Mouse (Mus musculus) heart, embryonic 16.5 days (tissue): ENCODE data around the gene Syt9. TPM values are rescaled to one million over a fixed set of nuclear protein-coding genes. Genes with fewer than 3 reads are reported as not detected.

Experiments used
- ATAC-seq: fragments of 200-750 bp; cut with Nextera tagmentation; replicated peaks from 2 replicates; pipeline ENCODE4 v1.8.0; 2017; ENCODE audit warnings: moderate number of reproducible peaks; ENCODE audit not compliant: insufficient read depth, low FRiP score; ENCODE audit errors: extremely low read depth
- H3K27ac ChIP-seq: fragments of 300-500 bp; sonication (generic); 2 replicates; pipeline ENCODE4 v1.5.1; 2014; ENCODE audit warnings: mild to moderate bottlenecking, low read length, control low read depth, moderate library complexity
- H3K27me3 ChIP-seq: fragments of 300-500 bp; sonication (generic); 2 replicates; pipeline ENCODE4 v1.6.1; 2014; ENCODE audit warnings: low read length, mixed read lengths; ENCODE audit not compliant: control insufficient read depth, insufficient read depth
- H3K36me3 ChIP-seq: fragments of 300-500 bp; sonication (generic); 2 replicates; pipeline ENCODE4 v1.6.1; 2014; ENCODE audit not compliant: control insufficient read depth, insufficient read depth
- H3K4me1 ChIP-seq: fragments of 300-500 bp; sonication (generic); 2 replicates; pipeline ENCODE4 v1.6.1; 2014; ENCODE audit warnings: low read length, mixed read lengths; ENCODE audit not compliant: control insufficient read depth, insufficient read depth
- H3K4me2 ChIP-seq: fragments of 300-500 bp; sonication (generic); 2 replicates; pipeline ENCODE4 v1.6.1; 2014; ENCODE audit warnings: low read depth, mild to moderate bottlenecking, control low read depth, low read length
- H3K4me3 ChIP-seq: fragments of 300-500 bp; sonication (generic); 2 replicates; pipeline ENCODE4 v1.5.1; 2014; ENCODE audit warnings: mild to moderate bottlenecking, control low read depth, low read length
- H3K9ac ChIP-seq: fragments of 300-500 bp; sonication (generic); 2 replicates; pipeline ENCODE4 v1.6.1; 2014; ENCODE audit warnings: low read length, control low read depth
- H3K9me3 ChIP-seq: fragments of 300-500 bp; sonication (generic); replicated peaks from 2 replicates; pipeline ENCODE4 v1.6.1; 2016; ENCODE audit warnings: low read length; ENCODE audit not compliant: control insufficient read depth
- WGBS: fragments of 180-500 bp; shearing (Covaris S2); extraction: QIAGEN DNeasy Blood & Tissue Kit; methylation state at CpG from one replicate; pipeline ENCODE4 v1.1.7; 2014; 5-methylcytosine and 5-hydroxymethylcytosine counted together
- polyA plus RNA-seq: library from polyadenylated mRNA; unstranded; fragments of >200 nt; fragmentation: Nextera tagmentation; extraction: Ambion mirVana; gene quantifications from 2 replicates; pipeline ENCODE4 v1.2.1, GENCODE M21; 2015

Syt9 gene
- polyA plus RNA-seq, 1 experiment from 2014 or later, result 0.33 TPM

GRCm38 (mm10) chr7:107519256-107520025 is 148.9 kb downstream of the Syt9 start:
- no peaks in the 10 kb centered on the region for H3K36me3 ChIP-seq
- no peaks in the 10 kb centered on the region for H3K27me3 ChIP-seq
- H3K4me3 ChIP-seq, result no peak overlapping the region
- H3K9me3 ChIP-seq, result no peaks in the 10 kb centered on the region
- 68% methylated on average over 12 of the region's 12 CpGs for WGBS
- peaks cover 5% of the 10 kb centered on the region; the same call in 1 of the 2 replicates for H3K4me1 ChIP-seq
- H3K4me2 ChIP-seq, result no peak overlapping the region
- no peak overlapping the region for H3K27ac ChIP-seq
- no peak overlapping the region for H3K9ac ChIP-seq
- ATAC-seq, result no peak

DNA sequence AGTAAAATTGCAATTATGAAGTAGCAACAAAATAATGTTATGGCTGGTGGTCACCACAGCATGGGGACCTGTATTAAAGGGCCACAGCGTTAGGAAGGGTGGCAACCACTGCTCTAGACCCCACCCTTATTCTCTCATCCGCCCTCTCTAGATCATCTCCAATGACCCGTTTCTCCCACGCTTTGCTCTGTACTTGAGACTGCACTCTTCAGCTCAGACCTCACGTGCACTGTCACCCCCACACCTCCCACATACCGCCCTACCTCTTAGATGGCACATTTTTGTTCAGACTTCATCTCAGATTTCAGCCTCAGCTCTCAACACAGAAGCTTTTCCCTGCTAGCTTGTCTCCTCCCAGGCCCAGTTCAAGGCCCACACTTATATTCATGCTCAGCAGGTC is 150.9 kb downstream of the Syt9 start:
- Histone ChIP-seq H3K4me3 (no peak overlapping the region), H3K27me3 (no peaks in the 10 kb centered on the region), H3K27ac (no peak overlapping the region), H3K9me3 (no peaks in the 10 kb centered on the region), H3K36me3 (no peaks in the 10 kb centered on the region), H3K4me2 (no peak overlapping the region), H3K4me1 (peaks cover 5% of the 10 kb centered on the region; the same call in 1 of the 2 replicates), H3K9ac (no peak overlapping the region)
- 74% methylated on average over 6 of the region's 6 CpGs for WGBS
- ATAC-seq, result no peak

DNA sequence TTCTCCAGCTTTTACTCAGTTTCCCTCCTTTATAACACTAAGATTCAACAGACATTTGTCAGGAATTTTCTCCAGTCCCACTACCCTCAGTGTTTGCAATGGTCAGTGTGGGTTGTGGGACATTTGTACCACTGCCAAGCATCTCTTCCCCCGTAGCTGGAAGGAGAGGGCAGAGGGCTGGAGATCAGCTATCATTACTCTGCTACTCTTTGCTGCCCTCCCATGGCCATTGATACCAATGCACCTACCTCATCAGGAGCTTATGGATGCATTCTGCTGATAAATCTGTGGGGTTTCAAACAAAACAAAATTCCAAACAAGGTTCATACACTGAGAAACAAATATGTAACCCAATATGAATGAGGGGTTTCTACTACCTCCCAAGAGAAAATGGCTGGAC is 155.8 kb downstream of the Syt9 start:
- no peak overlapping the region for H3K9ac ChIP-seq
- no peaks in the 10 kb centered on the region for H3K27me3 ChIP-seq
- H3K27ac ChIP-seq, result no peak overlapping the region
- H3K4me2 ChIP-seq, result no peak overlapping the region
- no peak overlapping the region for H3K4me3 ChIP-seq
- ATAC-seq, result no peak
- no peaks in the 10 kb centered on the region for H3K9me3 ChIP-seq
- H3K4me1 ChIP-seq, result no peaks in the 10 kb centered on the region
- WGBS, result 12% methylated on average over 1 of the region's 1 CpGs
- no peaks in the 10 kb centered on the region for H3K36me3 ChIP-seq

GRCm38 (mm10) chr7:107528169-107528772 is 157.7 kb downstream of the Syt9 start:
- ATAC-seq, result no peak
- Histone ChIP-seq H3K36me3 (no peaks in the 10 kb centered on the region), H3K9me3 (no peaks in the 10 kb centered on the region), H3K4me2 (no peak overlapping the region), H3K4me3 (no peak overlapping the region), H3K27me3 (no peaks in the 10 kb centered on the region), H3K27ac (no peak overlapping the region), H3K4me1 (no peaks in the 10 kb centered on the region), H3K9ac (no peak overlapping the region)
- WGBS, result 69% methylated on average over 3 of the region's 3 CpGs

DNA sequence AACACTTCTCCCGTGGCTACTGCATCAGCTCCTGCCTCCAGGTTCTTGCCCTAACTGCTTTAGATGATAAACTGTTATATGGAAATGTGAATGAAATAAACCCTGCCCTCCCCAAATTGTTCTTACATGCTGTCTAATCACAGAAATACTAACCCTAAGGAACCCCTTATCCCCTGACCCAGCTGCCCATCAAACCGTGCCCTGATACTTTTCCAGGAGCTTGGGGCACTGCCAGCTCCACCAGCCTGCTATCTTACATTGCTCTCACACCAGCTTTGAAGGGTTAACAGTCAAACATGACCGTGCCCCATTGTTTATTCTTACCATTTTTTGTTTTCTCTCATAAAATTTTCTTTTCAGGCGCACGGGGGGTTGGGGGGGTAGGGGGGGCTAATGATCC is 158.8 kb downstream of the Syt9 start:
- Histone ChIP-seq H3K4me2 (no peak overlapping the region), H3K9ac (no peak overlapping the region), H3K9me3 (peaks cover 2% of the 10 kb centered on the region; the same call in 1 of the 2 replicates), H3K36me3 (no peaks in the 10 kb centered on the region), H3K4me1 (no peaks in the 10 kb centered on the region), H3K27me3 (no peaks in the 10 kb centered on the region), H3K27ac (no peak overlapping the region), H3K4me3 (no peak overlapping the region)
- WGBS, result 57% methylated on average over 5 of the region's 5 CpGs
- ATAC-seq, result no peak

DNA sequence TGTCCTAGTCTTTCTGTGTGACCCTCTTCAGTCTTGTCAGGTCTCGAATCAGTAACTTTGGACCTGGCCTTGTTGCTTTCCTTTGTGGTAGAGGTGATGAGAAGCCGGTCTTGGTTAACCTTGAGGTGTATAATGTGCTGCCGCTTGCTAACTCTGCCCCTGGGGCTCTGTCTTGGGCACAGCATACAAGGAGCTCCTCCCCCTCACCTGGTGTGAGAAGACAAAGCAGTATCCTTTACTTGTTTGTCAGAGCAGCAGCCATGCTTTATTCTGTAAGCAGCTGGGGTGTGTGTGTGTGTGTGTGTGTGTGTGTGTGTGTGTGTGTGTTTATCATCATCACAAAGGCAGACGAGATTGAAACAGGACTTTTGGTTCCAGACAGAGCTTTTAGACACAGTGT is 164.8 kb downstream of the Syt9 start:
- no peaks in the 10 kb centered on the region for H3K27me3 ChIP-seq
- H3K9ac ChIP-seq, result no peak overlapping the region
- WGBS, result 81% methylated on average over 4 of the region's 4 CpGs
- peaks cover 2% of the 10 kb centered on the region; the same call in 1 of the 2 replicates for H3K9me3 ChIP-seq
- no peak overlapping the region for H3K4me3 ChIP-seq
- H3K4me1 ChIP-seq, result no peaks in the 10 kb centered on the region
- H3K4me2 ChIP-seq, result no peak overlapping the region
- no peaks in the 10 kb centered on the region for H3K36me3 ChIP-seq
- no peak overlapping the region for H3K27ac ChIP-seq
- no peak for ATAC-seq

GRCm38 (mm10) chr7:107536516-107536915 is 166.0 kb downstream of the Syt9 start:
- ATAC-seq, result no peak
- WGBS, result 66% methylated on average over 6 of the region's 6 CpGs
- no peak overlapping the region for H3K27ac ChIP-seq

DNA sequence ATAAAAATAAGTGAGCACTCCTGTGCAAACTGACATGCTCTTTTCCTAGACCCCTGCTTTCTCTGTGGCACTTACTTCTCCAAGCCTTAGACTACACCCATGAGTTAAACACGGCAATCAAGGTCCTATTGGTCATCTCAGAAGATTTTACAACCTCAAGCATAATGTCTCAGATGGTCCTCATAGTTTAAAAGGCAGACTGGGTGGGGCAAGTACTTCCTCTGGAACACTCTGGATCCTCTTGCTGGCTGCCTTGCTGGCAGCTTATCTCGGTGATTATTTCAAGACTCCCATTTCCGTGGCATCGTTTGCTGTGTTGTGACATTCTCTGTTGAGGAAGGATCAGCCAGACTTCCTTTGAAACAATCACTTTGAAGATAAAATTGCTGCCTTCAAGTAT is 169.5 kb downstream of the Syt9 start:
- WGBS, result 20% methylated on average over 4 of the region's 4 CpGs
- Histone ChIP-seq H3K27ac (no peak overlapping the region), H3K27me3 (no peaks in the 10 kb centered on the region), H3K9me3 (no peaks in the 10 kb centered on the region), H3K4me2 (no peak overlapping the region), H3K36me3 (no peaks in the 10 kb centered on the region), H3K9ac (no peak overlapping the region), H3K4me1 (no peaks in the 10 kb centered on the region), H3K4me3 (no peak overlapping the region)
- no peak for ATAC-seq

More at GRCm38 (mm10) chr7:107536516-107536915, 166.0 kb downstream of the Syt9 start:
- H3K4me3 ChIP-seq, result no peak overlapping the region
- no peaks in the 10 kb centered on the region for H3K4me1 ChIP-seq
- H3K9me3 ChIP-seq, result peaks cover 2% of the 10 kb centered on the region; the same call in 1 of the 2 replicates
- H3K27me3 ChIP-seq, result no peaks in the 10 kb centered on the region
- no peak overlapping the region for H3K4me2 ChIP-seq
- no peaks in the 10 kb centered on the region for H3K36me3 ChIP-seq
- no peak overlapping the region for H3K9ac ChIP-seq

- Histone ChIP-seq H3K27ac (no peak overlapping the region), H3K4me2 (no peak overlapping the region), H3K9me3 (no peaks in the 10 kb centered on the region), H3K4me3 (no peak overlapping the region), H3K36me3 (no peaks in the 10 kb centered on the region), H3K9ac (no peak overlapping the region), H3K4me1 (no peaks in the 10 kb centered on the region), H3K27me3 (no peaks in the 10 kb centered on the region)
- no peak for ATAC-seq
- 64% methylated on average over 1 of the region's 1 CpGs for WGBS
Measured at GRCm38 (mm10) chr7:107545011-107545410, 174.5 kb downstream of the Syt9 start.
